Mouse (Mus musculus): ENCODE measurements around the gene Ppp2r3a.

GRCm38 (mm10) chr9:101230028-101230427 lies 21.6 kb downstream of the Ppp2r3a start:
- TF ChIP-seq CTCF (IDR thresholded peaks at IDR 0.05; ENCODE audit: extremely low read depth, insufficient read depth, insufficient read length, insufficient replicate concordance) (no peak), POLR2A (IDR thresholded peaks at IDR 0.05; ENCODE audit: low read depth, low read length) (no peak)

Measured in spleen, adult 2 months (tissue).